Comparison of ENCODE assay signal across 31 mouse cellular contexts in the genomic region with DNA sequence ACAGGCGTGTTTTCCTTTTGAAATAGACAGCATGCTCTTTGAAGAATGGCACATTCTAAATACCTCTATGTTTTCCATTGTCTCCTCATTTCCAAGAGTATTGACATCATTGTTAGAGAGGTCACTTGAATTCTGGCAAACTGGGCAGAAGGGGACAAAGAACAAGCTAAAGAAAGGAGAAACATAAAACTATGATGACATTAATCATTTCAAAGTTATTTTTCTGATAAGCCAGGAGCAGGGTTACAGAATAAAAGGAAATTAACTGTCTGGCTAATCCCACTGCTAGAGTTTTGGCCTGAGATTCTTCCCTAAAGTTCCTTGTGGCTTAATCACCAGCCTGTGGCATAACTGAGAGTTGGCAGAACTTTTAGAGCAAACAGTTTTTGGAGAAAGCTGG. TPM values are rescaled to one million over a fixed set of nuclear protein-coding genes. Genes with fewer than 3 reads are reported as not detected.
DNase-seq lines count a peak whose midpoint lies in the region; ATAC-seq and TF ChIP-seq lines count a peak whose summit lies in the region.
"Had no signal": no experiment of that assay in that cellular context is flagged by ENCODE, and none has a peak within 500 bp of the region (broad histone marks: within the 10 kb centered on the region; RNA-seq: fewer than 3 reads in every experiment).

No protein-coding gene starts in this region.

- TF ChIP-seq CTCF in heart, postnatal 0 days (IDR thresholded peaks at IDR 0.05; ENCODE audit: low read depth), result no peak
- no peak for TF ChIP-seq CTCF in embryonic fibroblast, embryonic 13.5 days (IDR thresholded peaks at IDR 0.05; ENCODE audit: borderline replicate concordance, insufficient read depth, low read length)

- H3K27me3 ChIP-seq in heart, embryonic 10.5 days (ENCODE audit: insufficient read depth, poor library complexity, severe bottlenecking), result no peaks in the 10 kb centered on the region
- no peaks in the 10 kb centered on the region for H3K27me3 ChIP-seq in heart, postnatal 0 days (ENCODE audit: control insufficient read depth, insufficient read depth, low read length)
- H3K27me3 ChIP-seq: embryonic facial prominence, embryonic 13.5 days; liver, embryonic 13.5 days had no signal

- H3K36me3 ChIP-seq in heart, embryonic 10.5 days, result no peaks in the 10 kb centered on the region
- H3K36me3 ChIP-seq in heart, postnatal 0 days (replicated peaks; ENCODE audit: control insufficient read depth, insufficient read depth, low read length), result no peaks in the 10 kb centered on the region
- H3K36me3 ChIP-seq: embryonic facial prominence, embryonic 13.5 days; liver, embryonic 13.5 days had no signal

- no peak for DNase-seq in heart, embryonic 10.5 days (ENCODE audit: low spot score)
- no peak for DNase-seq in heart, postnatal 14 days
- no peak for DNase-seq in heart, postnatal 0 days (ENCODE audit: low spot score)
- no peak for DNase-seq in heart, adult 9 months (ENCODE audit: low spot score in 2 of 2)
- DNase-seq in 3134 (ENCODE audit: extremely low read depth, insufficient read length, low spot score) (peak; percentile 18), MN1 (ENCODE audit: low spot score) (no peak)
- DNase-seq: adrenal gland, postnatal 14 days; cerebellum, adult 8-10 months; cerebellum, postnatal 36 days; embryo, embryonic 11 days; gastrocnemius, adult 2 months; kidney, postnatal 10 days; liver, embryonic 13.5 days; thymus, adult 2 months; thymus, postnatal 4 days had no signal

- no peak overlapping the region for H3K9ac ChIP-seq in heart, postnatal 0 days (replicated peaks; ENCODE audit: low read depth, low read length)
- H3K9ac ChIP-seq: embryonic facial prominence, embryonic 13.5 days; liver, embryonic 13.5 days had no signal

- ATAC-seq in heart, postnatal 0 days (ENCODE audit: insufficient read depth, low read depth), result no peak
- ATAC-seq: forebrain, embryonic 14.5 days; intestine, postnatal 0 days had no signal

- no peaks in the 10 kb centered on the region for H3K9me3 ChIP-seq in heart, embryonic 10.5 days
- no peaks in the 10 kb centered on the region for H3K9me3 ChIP-seq in heart, postnatal 0 days (replicated peaks; ENCODE audit: control insufficient read depth, low read length)
- H3K9me3 ChIP-seq: embryonic facial prominence, embryonic 13.5 days; liver, embryonic 13.5 days had no signal

- no peak overlapping the region for H3K4me3 ChIP-seq in heart, embryonic 10.5 days
- H3K4me3 ChIP-seq in heart, postnatal 0 days (ENCODE audit: low read depth, low read length), result no peak overlapping the region
- no peak overlapping the region for H3K4me3 ChIP-seq in embryonic fibroblast, embryonic 13.5 days (ENCODE audit: insufficient read depth, low read length)
- H3K4me3 ChIP-seq: embryonic facial prominence, embryonic 13.5 days; gastrocnemius, adult 2 months; left cerebral cortex, adult 2 months; liver, embryonic 13.5 days had no signal

- no peak for TF ChIP-seq EP300 in heart, postnatal 0 days (IDR thresholded peaks at IDR 0.05; ENCODE audit: low read depth)

- intact Hi-C loops in heart, postnatal 14 days (cut with DNase I), result no loop called here

- no peak for TF ChIP-seq POLR2A in embryonic fibroblast, embryonic 13.5 days (IDR thresholded peaks at IDR 0.05; ENCODE audit: low read depth, low read length)

- no peak overlapping the region for H3K4me2 ChIP-seq in heart, postnatal 0 days (ENCODE audit: low read depth, low read length)
- H3K4me2 ChIP-seq: embryonic facial prominence, embryonic 13.5 days; liver, embryonic 13.5 days; midbrain, embryonic 11.5 days had no signal

- H3K27ac ChIP-seq in heart, embryonic 10.5 days, result peak overlapping the region; percentile 83; the same call in 1 of the 2 replicates
- H3K27ac ChIP-seq in heart, postnatal 0 days (ENCODE audit: low read depth), result peak overlapping the region; percentile 73
- H3K27ac ChIP-seq in embryonic fibroblast, embryonic 13.5 days (ENCODE audit: insufficient read depth, low read length), result peak overlapping the region; percentile 83
- H3K27ac ChIP-seq: embryonic facial prominence, embryonic 13.5 days; gastrocnemius, adult 2 months; left cerebral cortex, adult 2 months; liver, embryonic 13.5 days had no signal

- H3K4me1 ChIP-seq in heart, embryonic 10.5 days, result peaks cover 38% of the 10 kb centered on the region
- peaks cover 29% of the 10 kb centered on the region for H3K4me1 ChIP-seq in heart, postnatal 0 days (ENCODE audit: control insufficient read depth, insufficient read depth)
- H3K4me1 ChIP-seq in embryonic fibroblast, embryonic 13.5 days (ENCODE audit: control insufficient read depth, insufficient read depth, low read length), result peaks cover 22% of the 10 kb centered on the region
- H3K4me1 ChIP-seq: liver, embryonic 13.5 days had no signal

- WGBS in heart, embryonic 10.5 days, result 67% methylated on average over 1 of the region's 1 CpGs
- WGBS in heart, postnatal 0 days, result 33% methylated on average over 1 of the region's 1 CpGs

RNA-seq across cellular contexts. Expression of a gene that starts 29.2 kb away (rescaled TPM):
- not detected in 2 replicates for polyA plus RNA-seq in heart, embryonic 10.5 days (2016; fragmentation: Nextera tagmentation; extraction: Ambion mirVana)
- under 1 TPM; 0.45 to 0.95 TPM for total RNA-seq in heart, postnatal 14 days (2021)
- total RNA-seq in heart, postnatal 0 days (2014; rRNA removed; ENCODE audit: low replicate concordance), result not detected in 2 replicates
- 0.16 and 0.25 TPM in 2 replicates for polyA plus RNA-seq in heart, postnatal 0 days (2015; fragmentation: Nextera tagmentation; extraction: Ambion mirVana)
- polyA plus RNA-seq in embryonic fibroblast, embryonic 13.5 days (2011; ENCODE audit: insufficient read length, low read depth, missing spikeins), result not detected in 2 replicates
- total RNA-seq: adrenal gland, postnatal 14 days; ES-E14; left cerebral cortex, adult 2 months; megakaryocyte progenitor cell, adult 5-6 weeks; neutrophil, adult 5-6 weeks had no signal
- polyA plus RNA-seq: embryonic facial prominence, embryonic 13.5 days; forebrain, embryonic 14.5 days; frontal cortex, adult 2 months; gonadal fat pad, adult 2 months; hindbrain, embryonic 11.5 days; intestine, postnatal 0 days; limb, embryonic 14.5 days; liver, embryonic 13.5 days; lung, embryonic 16.5 days; midbrain, embryonic 11.5 days; small intestine, adult 2 months; stomach, embryonic 16.5 days; thymus, adult 2 months had no signal

RNA-seq across cellular contexts. Expression of a gene that starts 37.8 kb away (rescaled TPM):
- 11.1 and 16.2 TPM in 2 replicates for polyA plus RNA-seq in heart, embryonic 10.5 days (2016; fragmentation: Nextera tagmentation; extraction: Ambion mirVana)
- 10 to 100 TPM; 24.9 to 27.8 TPM for total RNA-seq in heart, postnatal 14 days (2021)
- total RNA-seq in heart, postnatal 0 days (2014; rRNA removed; ENCODE audit: low replicate concordance), result 46.1 and 66.6 TPM in 2 replicates
- polyA plus RNA-seq in heart, postnatal 0 days (2015; fragmentation: Nextera tagmentation; extraction: Ambion mirVana), result 23.4 and 30.8 TPM in 2 replicates
- 2.2 and 2.4 TPM in 2 replicates for polyA plus RNA-seq in embryonic fibroblast, embryonic 13.5 days (2011; ENCODE audit: insufficient read length, low read depth, missing spikeins)
